Mouse (Mus musculus) left cerebral cortex, adult 11 months (tissue): Measurements from ENCODE around the gene Cabp1.

Experiments used
- DNase-seq: peaks from one replicate; pipeline ENCODE4 v3.0.0; 2022; ENCODE audit warnings: low spot score

Cabp1 gene

DNA sequence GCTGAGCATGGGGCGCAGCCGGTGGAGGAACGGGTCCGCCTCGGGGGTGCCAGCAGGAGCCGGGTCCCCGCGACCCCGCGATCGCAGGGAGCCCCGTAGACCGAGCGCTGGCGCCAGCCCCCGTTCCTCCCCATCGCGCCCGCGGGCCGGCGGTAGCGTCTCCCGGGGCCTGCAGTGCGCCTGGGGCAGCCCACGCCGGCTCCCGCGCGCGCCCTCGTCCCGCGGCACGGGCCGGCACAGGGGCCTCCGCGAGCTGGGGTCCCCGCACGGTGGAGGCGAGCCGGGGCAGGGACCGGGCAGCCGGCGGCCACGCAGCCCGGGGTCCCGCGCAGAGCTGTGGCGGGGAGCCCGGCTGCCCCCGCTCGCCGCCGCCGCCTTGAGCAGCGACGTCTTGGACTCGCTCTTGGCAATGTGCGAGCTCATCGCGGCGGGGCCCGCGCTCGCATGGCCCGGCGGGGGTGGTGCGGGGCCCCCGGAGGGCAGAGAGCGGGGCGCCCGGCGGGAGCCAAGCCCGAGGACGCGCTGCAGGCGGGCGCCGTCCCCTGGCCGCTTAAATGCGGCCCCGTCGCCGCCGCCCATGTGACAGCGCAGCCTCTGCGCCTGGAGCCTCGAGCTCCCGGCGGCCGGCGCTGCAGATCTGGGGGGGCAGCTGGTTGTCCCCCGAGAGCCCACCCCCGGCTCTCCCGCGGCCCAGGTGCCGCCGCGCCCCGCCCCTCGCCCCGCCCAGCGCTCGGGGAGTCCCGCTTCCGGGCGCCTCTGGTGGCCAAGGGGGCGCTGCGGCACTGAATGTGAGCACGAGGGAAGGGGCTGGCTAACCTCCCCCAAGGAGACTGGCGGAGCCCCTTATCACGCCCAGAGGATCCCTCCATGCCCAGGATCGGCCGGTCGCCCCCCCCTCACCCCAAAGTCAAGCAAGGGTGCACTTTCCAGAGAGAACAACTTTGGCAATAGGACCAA, at the start of gene Cabp1:
Cabp1 (minus strand) TSS at position 713 of the 957 bp plus-strand sequence.
- no peak for DNase-seq

DNA sequence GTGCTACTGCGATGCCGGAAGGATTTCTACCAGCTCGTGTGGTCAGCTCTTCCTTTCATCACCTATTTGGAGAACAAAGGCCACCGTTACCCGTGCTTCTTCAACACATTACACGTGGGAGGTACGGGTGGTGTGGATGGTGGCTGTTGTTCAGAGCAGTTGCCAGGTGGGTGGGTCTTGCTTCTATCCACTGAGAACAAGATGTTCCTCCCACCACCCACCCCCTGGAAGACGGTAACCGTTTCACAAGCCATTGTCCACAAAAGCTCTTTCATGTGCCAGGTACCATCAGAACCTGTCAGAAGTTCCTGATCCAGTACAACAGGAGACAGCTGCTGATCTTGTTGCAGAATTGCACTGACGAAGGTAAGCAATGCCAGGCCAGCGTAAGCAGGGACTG, 46.0 kb upstream of the Cabp1 start:
- DNase-seq = no peak

DNA sequence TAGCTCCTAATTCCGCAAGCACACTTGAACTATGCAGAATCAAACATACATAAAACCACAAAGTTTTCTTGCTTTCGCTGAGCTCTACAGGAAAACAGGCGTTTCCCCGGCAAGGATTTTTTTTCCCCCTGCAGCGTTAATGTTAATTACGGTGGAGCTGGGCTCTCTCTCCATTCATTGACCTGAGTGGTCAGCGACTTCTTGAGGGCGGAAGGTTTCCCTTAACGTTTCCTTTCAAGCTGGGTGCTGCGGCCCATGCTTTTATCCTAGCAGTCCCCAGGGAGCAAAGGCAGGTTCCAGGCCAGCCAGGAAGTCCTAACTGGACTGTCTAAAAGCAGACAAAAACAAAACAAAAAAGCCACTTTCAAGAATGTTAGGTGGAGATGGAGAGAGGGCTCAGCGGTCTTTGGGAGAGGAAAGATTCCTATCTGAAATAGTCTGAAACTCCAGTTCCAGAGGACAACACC, 44.6 kb upstream of the Cabp1 start:
- DNase-seq = no peak

DNA sequence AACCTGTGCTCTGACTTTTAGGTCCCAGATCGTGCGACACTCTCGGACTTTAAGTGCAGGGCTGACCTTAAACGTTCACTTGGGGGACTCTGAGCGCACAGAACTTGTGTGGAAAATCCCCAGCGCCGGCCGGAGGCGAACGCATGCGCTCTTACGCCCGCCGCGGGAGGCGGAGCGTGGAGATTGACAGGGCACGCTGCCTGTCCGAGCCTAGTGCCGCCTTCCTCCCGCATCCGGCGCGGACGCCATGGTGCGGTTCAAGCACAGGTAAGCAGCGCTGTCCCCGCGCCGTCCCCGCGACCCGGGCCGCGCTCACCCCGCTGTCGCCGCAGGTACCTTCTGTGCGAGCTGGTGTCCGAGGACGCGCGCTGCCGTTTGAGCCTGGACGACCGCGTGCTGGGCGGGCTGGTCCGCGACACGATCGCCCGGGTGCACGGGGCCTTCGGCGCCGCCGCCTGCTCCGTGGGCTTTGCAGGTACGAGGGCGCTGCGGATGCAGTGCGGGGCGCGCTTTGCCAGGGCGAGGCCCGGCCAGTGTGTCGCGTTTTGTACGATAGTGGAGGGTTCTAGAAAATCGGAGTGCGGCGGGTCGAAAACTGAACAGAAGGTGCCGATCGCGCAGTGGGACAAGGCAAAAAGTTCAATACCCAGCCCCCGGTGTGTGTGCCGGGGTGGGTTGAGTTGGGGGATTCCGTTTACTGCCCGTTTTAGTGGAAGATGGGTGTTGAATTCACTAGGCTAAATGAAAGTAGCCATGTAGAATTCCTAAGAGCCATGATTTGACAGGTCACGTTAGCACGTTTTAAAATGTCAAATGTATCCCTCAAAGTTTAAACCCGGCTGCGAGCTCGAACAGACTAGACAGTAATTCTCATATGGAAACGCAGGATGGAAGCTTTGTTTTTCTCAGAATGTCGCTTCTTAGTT, 43.9 kb upstream of the Cabp1 start:
- peak; percentile 83 for DNase-seq

DNA sequence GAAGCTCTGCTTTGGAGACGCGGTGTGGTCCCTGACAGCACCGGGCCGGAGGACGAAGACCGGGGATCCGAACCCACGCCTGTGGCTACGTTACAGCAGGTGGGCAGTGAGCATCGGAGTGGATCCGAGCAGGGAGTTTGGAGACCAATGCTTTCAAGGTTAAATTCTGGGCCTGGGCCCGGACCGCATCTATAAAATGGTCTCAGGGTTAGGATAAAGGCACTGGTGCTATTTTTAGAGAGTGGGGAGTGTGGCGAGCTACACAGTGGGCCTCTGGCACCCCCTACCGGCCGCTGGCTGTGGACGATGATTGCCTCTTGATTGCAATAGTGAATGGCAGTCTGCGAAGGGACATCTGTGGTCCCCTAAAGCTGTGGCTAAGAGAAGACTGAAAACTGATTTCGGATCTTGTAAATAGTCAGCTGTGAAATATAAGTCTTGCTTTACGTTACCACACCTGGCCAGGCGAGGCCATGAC, 41.6 kb upstream of the Cabp1 start, which contains the start of gene Pop5:
Pop5 (plus strand) TSS at position 51 of the 478 bp plus-strand sequence.
- peak; percentile 72 for DNase-seq

DNA sequence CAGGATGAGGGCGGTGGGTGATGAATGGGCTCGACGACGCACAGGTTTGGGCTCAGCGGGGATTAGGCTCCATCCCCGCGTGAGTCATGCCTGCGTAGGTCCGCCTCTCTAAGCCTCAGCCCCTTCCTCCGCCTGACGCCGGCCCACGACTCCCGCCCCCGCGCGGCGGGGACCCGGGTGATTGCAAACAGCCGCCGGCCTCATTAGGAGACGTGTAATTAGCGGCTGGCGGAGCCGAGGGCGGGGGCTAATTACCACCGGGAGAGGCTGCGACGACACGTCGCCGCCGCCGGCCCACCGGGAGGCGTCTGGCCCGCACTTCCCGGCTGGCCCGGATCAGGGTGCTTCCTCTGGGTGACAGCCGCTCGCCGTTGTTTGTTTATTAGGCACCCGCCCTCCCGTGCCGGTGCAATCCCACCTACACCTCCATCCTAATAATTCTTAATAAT, 41.2 kb upstream of the Cabp1 start:
- DNase-seq = peak; percentile 65

DNA sequence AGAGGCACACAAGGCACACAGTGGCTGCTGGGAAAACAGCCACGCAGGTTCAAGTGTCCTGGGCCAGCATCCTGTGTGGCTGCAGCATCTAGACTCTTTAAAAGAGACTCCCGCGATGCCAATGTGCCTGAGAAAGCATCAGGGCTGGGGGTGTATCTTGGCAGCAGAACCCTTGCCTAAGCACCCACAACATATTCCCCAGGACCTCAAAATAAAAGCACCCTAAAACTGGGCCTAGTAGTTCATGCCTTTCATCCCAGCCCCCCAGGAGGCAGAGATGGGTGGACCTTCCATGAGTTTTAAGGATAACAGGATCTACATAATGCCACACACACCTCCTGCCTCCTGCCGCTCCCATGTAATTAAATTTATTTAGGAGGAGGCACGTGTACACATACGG, 40.3 kb upstream of the Cabp1 start:
- DNase-seq = no peak

DNA sequence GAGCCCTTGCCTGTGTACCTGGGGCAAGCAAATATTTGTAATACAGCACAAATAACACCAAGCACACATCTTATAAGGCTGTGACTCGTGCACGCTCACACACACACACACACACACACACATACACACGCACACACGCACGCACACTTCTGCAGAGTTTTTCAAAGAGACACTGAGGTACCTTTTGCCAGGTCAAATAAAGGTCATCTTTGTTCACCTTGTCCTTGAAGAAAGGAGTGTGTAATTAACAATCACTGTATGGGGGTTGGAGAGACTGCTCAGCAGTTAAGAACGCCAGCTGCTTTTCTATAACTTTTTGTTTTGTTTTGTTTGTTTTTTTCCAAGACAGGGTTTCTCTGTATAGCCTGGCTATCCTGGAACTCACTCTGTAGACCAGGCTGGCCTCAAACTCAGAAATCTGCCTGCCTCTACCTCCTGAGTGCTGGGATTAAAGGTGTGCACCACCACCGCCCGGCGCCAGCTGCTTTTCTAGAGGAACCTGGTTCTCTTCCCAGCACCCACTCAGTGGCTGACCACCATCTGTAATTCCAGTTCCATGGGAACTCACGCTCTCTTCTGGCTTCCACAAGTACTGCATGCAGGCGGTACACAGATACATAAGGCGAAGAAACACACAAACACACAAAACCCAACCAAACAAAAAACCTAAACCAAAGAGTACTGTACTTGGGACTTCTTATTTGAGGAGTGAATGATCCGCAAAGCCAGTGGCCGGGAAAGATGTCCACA, 39.0 kb upstream of the Cabp1 start:
- DNase-seq = no peak

DNA sequence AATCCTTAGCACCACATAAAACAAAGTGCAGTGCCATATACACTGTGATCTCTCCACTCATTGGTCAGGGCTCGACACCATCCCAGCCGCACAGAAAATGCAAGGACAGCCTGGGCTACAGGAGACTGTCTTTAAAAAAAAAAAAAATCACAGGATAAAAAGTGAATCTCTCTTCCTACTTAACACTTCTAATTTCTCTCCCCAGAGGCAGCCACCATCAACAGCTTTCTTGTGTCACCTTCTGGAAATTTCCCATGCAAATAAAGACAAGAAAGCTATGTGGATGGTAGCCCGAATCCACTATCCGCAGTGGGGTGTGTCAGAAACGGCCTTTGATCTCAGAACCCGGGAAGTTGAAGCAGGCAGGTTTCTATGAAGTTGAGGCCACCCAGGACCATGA, 38.3 kb upstream of the Cabp1 start:
- DNase-seq = no peak

DNA sequence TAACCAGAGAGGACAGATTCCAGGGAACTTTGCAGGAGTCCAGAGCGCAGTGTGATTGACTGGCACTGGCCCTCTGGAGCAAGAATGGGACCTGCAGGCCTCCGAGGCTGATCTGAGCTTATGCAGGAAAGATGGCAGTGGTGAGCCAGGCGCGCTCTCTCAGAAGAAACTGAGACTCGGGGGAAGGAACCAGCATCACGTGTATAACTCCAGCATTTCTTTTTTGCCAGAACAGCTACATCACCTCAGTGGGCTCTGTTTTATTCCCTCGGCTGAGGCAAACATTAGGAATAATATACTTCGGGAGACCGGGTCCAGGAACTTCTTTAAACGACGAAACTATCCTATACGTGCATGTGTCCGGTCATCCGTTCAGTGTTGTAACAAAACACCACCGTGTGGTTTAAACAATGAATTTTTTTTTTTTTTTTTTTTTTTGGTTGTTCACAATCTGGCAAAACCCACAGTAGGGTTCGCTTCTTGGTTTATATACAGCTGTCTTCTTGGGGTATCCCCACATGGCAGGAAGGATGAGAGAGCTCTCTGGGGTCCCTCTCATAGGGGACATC, 37.5 kb upstream of the Cabp1 start:
- DNase-seq = no peak

DNA sequence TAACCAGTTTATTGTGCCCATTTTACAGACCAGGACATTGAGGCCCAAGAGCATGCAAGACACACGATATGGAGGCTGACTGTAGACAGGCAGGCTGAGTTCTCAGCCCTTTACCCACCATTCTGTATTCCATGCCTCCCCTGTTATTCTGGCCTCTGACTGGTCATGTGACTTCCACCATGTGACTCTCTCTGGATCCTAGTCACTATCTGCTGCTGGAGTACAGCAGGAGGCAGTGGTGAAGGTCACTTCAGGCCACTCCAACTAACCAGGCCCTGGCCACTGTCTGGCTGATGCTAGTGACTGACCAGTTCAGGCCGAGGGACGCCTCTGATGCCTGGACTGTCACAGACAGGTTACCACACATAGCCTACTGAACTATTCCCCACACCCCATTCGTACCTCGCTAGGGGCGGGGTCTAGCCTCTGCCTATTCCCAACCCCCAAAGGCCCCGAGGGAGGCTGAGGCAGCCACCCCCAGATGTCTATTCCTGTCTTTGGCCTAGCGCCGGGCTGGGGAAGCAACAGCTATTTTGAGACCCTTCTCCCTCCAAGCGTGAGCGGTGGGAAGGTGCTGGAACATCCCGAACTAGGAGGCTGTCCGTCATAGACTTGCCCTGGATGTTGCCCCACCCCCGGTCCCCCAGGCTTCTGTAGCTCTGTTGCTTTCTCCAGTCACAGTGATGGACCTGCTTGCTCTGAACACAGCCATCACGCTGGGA, 36.8 kb upstream of the Cabp1 start:
- DNase-seq = no peak

DNA sequence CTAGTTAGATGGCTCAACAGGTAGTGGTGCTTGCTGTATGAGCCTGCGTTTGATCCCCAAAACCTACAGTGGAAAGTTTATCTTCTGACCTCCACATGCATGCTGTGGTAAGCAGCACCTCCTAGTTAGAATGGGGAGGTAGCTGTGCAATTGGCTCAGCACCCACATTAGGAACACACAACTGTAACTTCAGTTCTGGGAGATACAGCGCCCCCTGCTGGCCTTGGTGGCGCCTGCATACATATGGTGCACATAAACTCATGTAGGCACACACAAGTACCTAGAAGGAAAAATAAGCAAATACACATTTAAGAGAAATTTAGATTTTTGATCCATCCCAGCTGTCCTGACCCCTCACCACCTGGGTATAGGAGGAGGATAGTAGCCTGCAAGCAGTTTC, 28.3 kb upstream of the Cabp1 start:
- no peak for DNase-seq

DNA sequence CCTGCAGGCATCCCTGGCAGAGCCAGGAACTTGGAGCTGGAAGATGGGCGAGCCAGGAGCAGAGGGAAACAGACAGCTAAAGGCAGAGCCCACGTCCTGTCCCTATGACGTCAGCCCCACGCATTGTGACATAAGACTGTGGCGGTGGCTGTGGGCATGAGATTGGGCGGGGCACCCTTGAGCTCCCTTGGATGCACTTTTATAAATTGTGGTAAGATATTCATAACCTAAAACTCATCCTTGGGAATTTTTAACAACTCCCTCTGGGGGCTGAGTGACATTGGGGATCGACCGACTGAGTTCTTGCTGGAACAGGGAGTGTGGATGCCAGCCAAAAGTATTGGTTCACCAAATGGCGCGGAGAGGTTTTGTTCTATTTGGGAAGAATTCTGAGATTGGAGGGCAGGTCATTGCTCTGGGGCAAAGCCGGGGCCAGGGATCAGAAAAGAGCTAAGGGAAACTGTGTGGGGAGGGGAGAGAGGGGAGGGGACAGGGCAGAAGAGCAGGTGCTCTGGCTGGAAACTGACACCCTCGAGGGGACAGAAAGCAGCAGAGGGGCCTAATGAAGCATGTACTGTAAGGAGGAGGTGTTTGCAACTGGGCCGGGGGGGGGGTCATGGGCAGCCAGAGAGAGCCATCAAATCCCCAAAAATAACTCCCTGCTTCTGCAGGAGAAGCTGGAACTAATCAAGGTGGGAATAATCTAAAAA, 26.9 kb upstream of the Cabp1 start:
- no peak for DNase-seq

DNA sequence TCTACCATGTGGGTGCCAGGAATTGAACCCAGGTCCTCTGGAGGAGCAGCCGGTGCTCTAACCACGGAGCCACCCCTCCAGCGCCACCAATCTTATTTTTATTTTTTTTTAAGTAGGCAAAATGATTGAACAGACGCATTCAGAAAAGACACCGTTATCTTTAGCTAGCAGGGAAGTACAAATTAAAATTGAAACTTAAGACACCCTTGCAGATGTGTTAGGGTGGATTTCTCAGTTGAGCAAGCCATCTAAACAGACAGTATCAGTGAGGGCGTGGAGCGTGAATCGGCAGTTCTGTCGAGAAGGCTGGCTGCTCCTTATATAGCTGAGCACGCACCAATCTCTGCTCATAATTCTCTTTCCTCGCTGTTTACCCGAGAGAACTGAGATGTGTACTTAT, 23.8 kb upstream of the Cabp1 start:
- DNase-seq = no peak

DNA sequence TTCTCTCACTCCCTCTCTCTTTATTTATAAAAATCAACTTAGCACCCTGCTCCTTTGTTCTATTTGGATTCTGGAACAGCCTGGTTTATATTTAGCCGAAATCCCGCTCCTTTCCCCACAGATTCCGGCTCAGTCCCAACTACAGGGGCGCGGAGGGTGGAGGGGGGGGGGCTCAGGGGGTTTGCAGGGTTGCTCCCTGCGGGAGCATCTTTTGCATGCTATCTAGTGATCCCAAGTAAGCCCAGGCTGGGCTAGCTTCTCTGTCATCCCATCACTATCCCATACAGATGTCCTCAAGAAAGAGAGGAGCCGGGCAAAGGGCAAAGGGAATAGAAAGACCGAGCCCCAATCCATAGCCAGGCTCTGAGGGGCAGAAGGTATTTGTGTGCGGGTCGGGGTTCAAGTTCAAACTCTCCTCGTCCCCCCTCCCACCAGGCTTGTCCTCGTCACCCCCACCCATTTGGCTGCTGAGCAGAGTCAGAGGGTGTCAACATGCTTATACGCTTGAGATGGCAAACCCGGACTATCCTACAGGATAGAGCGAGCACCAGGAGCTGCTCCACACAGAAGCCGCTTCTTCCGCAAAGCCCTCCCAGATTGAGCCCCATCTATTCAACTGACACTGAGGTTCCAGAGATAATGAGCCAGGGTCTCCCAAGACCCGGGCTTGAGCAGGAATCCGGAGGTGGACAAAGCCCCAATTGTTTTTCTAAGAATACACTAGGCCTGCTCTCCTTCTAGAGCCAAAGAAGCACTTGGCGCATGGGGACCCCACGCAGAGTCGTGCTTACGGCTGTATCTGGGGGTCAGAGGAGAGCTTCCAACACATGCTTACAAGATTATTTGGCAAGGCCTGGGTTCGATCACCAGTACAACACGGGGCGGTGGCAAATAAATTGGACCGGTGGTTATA, 21.3 kb upstream of the Cabp1 start:
- DNase-seq = no peak

DNA sequence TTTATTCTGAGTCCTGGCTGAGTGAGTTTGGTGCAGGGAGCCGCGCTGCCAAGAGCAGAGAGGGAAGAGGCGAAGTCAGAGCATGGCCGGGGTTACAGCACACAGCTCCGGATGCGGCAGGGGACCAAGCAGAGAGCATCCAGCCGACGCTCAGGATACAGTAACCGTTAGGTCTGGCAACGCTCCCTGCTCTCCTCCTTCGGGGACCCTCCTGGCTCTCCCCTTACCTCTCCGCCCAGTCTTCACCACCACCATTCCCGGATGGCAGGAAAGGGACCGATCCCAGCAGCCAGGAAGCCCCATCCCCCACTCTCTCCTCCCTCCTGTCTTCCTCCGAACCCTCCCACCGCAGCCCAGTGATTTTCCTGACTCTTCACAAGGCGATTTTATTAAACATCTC, 20.7 kb upstream of the Cabp1 start:
- no peak for DNase-seq

DNA sequence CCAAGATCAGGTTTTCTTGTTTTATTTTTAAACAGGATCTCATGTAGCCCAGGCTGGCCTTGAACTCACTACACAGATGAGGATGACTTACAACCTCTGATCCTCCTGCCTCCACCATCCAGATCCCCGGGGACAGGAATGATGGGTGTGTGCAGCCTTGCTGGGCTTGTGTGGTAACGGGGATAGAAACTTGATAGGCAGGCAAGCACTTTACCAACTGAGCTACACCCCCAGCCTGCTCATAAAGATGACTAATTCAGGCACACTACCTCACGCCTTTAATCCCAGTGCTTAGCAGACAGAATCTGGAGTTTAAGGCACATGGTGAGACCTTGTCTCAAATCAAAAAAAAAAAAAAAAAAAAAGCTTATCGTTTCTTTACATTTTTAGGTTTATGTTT, 18.7 kb upstream of the Cabp1 start:
- DNase-seq = no peak

DNA sequence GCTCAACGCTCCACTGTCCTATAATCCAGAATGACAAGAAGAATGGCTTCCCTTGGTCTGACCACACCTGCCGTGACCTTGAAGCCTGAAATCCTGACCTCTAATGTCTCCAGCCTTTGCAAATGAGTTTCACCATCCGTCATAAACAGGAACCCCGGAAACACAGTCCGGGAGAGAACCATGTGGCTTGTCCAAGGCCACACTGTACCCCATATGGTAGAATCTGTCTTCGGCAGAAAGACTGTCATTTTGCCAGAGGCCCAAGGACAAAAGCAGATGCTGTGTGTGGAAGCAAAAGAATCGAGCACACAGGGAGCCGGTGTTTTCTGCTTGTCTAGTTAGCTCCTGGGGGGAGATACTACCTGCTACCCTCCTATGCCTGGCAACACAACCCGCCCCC, 18.3 kb upstream of the Cabp1 start:
- DNase-seq = no peak

DNA sequence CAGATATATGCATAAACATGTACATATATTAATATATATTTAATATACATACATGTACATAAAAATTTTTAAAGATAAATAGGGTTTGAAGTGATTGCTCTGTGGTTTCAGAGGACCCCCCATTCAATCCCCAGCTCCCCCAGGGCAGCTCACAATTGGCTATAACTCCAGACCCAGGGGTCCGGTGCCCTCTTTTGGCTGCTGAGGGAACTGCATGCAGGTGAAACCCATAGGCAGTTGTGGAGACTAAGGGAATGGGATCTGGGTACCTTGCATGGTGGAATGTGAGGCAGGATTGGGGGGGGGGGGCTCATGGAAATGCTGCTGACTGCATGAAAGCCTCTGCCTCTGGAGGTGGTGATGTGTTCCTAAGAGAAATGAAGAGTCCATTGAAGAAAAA, 16.2 kb upstream of the Cabp1 start:
- no peak for DNase-seq
